Mouse (Mus musculus) B cell, adult 67 days (primary cell): Measurements from ENCODE around the gene H2al1k. TPM values are rescaled to one million over a fixed set of nuclear protein-coding genes. Genes with fewer than 3 reads are reported as not detected.

ENCODE experiments used
- total RNA-seq, 2 experiments: library from RNA; stranded (reverse); gene quantifications; 4 replicates each; pipeline ENCODE4 v1.2.4; 2023

Gene H2al1k
- not detected for total RNA-seq

GRCm38 (mm10) chrX:9350327-9350726, at the start of gene H2al1k:
Gene H2al1k (plus strand): TSS chrX:9350627.

Other genes starting within 250 kb of the H2al1k start
- gene 4930402K13Rik, start 246.1 kb upstream of the H2al1k start, total RNA-seq = not detected
- gene Lancl3, start 150.7 kb upstream of the H2al1k start, total RNA-seq = under 1 TPM in 1 of 2 experiments, not detected in 1; 0.12 TPM
- not detected for gene Gm14862, start 93.7 kb upstream of the H2al1k start, total RNA-seq
- 1 to 10 TPM; 5.6 to 5.9 TPM for gene Xk, start 77.9 kb upstream of the H2al1k start, total RNA-seq
- 1 to 10 TPM; 1.6 to 3.5 TPM for gene H2al1m, start 66.9 kb upstream of the H2al1k start, total RNA-seq
- 100 to 1,000 TPM; 273 to 416 TPM for gene Cybb, start 137.1 kb downstream of the H2al1k start, total RNA-seq
- not detected for gene H2al1o, start 221.8 kb downstream of the H2al1k start, total RNA-seq